Mouse (Mus musculus): ENCODE results near the gene Junb. TPM values are rescaled to one million over a fixed set of nuclear protein-coding genes. Genes with fewer than 3 reads are reported as not detected.

The Junb gene
- total RNA-seq, 2 experiments from 2014 or later, result 6.7 to 16.1 TPM

Other genes with a start within 250 kb of the Junb start
- 19.0 and 24.5 TPM in 2 replicates for gene Nfix, start 178.4 kb downstream of the Junb start, total RNA-seq (2015; ENCODE audit: low replicate concordance)
- gene Nfix, start 178.4 kb downstream of the Junb start, total RNA-seq (2017; ENCODE audit: low replicate concordance), result 7.9 and 14.1 TPM in 2 replicates
- 2.3 TPM in 1 of 2 replicates, not detected in the other for gene Dand5, start 155.9 kb downstream of the Junb start, total RNA-seq (2015; ENCODE audit: low replicate concordance)
- 2.3 and 3.9 TPM in 2 replicates for gene Dand5, start 155.9 kb downstream of the Junb start, total RNA-seq (2017; ENCODE audit: low replicate concordance)
- gene Gadd45gip1, start 147.2 kb downstream of the Junb start, total RNA-seq (2015; ENCODE audit: low replicate concordance), result 4.4 and 5.9 TPM in 2 replicates
- gene Gadd45gip1, start 147.2 kb downstream of the Junb start, total RNA-seq (2017; ENCODE audit: low replicate concordance), result 7.4 and 7.7 TPM in 2 replicates
- 379 and 406 TPM in 2 replicates for gene Rad23a, start 138.1 kb downstream of the Junb start, total RNA-seq (2015; ENCODE audit: low replicate concordance)
- gene Rad23a, start 138.1 kb downstream of the Junb start, total RNA-seq (2017; ENCODE audit: low replicate concordance), result 572 and 669 TPM in 2 replicates
- 255 and 289 TPM in 2 replicates for gene Calr, start 131.8 kb downstream of the Junb start, total RNA-seq (2015; ENCODE audit: low replicate concordance)
- 800 and 908 TPM in 2 replicates for gene Calr, start 131.8 kb downstream of the Junb start, total RNA-seq (2017; ENCODE audit: low replicate concordance)
- 6.0 and 9.6 TPM in 2 replicates for gene Farsa, start 121.7 kb downstream of the Junb start, total RNA-seq (2015; ENCODE audit: low replicate concordance)
- gene Farsa, start 121.7 kb downstream of the Junb start, total RNA-seq (2017; ENCODE audit: low replicate concordance), result 25.0 and 28.8 TPM in 2 replicates
- gene Syce2, start 106.6 kb downstream of the Junb start, total RNA-seq (2015; ENCODE audit: low replicate concordance), result 54.3 and 54.8 TPM in 2 replicates
- 10.6 and 24.4 TPM in 2 replicates for gene Syce2, start 106.6 kb downstream of the Junb start, total RNA-seq (2017; ENCODE audit: low replicate concordance)
- 7.9 and 14.6 TPM in 2 replicates for gene Gcdh, start 84.8 kb downstream of the Junb start, total RNA-seq (2015; ENCODE audit: low replicate concordance)
- gene Gcdh, start 84.8 kb downstream of the Junb start, total RNA-seq (2017; ENCODE audit: low replicate concordance), result 13.4 and 17.6 TPM in 2 replicates
- gene Klf1, start 76.8 kb downstream of the Junb start, total RNA-seq (2015; ENCODE audit: low replicate concordance), result 58.9 and 59.8 TPM in 2 replicates
- gene Klf1, start 76.8 kb downstream of the Junb start, total RNA-seq (2017; ENCODE audit: low replicate concordance), result 85.0 and 116 TPM in 2 replicates
- 31.9 and 44.9 TPM in 2 replicates for gene Dnase2a, start 70.2 kb downstream of the Junb start, total RNA-seq (2015; ENCODE audit: low replicate concordance)
- 85.2 and 99.8 TPM in 2 replicates for gene Dnase2a, start 70.2 kb downstream of the Junb start, total RNA-seq (2017; ENCODE audit: low replicate concordance)
- gene Mast1, start 41.4 kb downstream of the Junb start, total RNA-seq (2015; ENCODE audit: low replicate concordance), result not detected in 2 replicates
- 0.28 TPM in 1 of 2 replicates, not detected in the other for gene Mast1, start 41.4 kb downstream of the Junb start, total RNA-seq (2017; ENCODE audit: low replicate concordance)
- not detected in 2 replicates for gene Rtbdn, start 31.7 kb downstream of the Junb start, total RNA-seq (2015; ENCODE audit: low replicate concordance)
- gene Rtbdn, start 31.7 kb downstream of the Junb start, total RNA-seq (2017; ENCODE audit: low replicate concordance), result not detected in 2 replicates
- gene Gm49661, start 9.3 kb downstream of the Junb start, total RNA-seq (2015; ENCODE audit: low replicate concordance), result not detected in 2 replicates
- not detected in 2 replicates for gene Gm49661, start 9.3 kb downstream of the Junb start, total RNA-seq (2017; ENCODE audit: low replicate concordance)
- gene Prdx2, start 9.1 kb downstream of the Junb start, total RNA-seq (2015; ENCODE audit: low replicate concordance), result 1,192 and 1,430 TPM in 2 replicates
- gene Prdx2, start 9.1 kb downstream of the Junb start, total RNA-seq (2017; ENCODE audit: low replicate concordance), result 2,193 and 2,235 TPM in 2 replicates
- gene Rnaseh2a, start 9.0 kb downstream of the Junb start, total RNA-seq (2015; ENCODE audit: low replicate concordance), result 31.8 and 67.2 TPM in 2 replicates
- gene Rnaseh2a, start 9.0 kb downstream of the Junb start, total RNA-seq (2017; ENCODE audit: low replicate concordance), result 37.4 and 37.9 TPM in 2 replicates
- gene Hook2, start 11.9 kb upstream of the Junb start, total RNA-seq (2015; ENCODE audit: low replicate concordance), result 1.9 and 5.0 TPM in 2 replicates
- gene Hook2, start 11.9 kb upstream of the Junb start, total RNA-seq (2017; ENCODE audit: low replicate concordance), result 1.6 and 6.1 TPM in 2 replicates
- not detected in 2 replicates for gene Best2, start 35.8 kb upstream of the Junb start, total RNA-seq (2015; ENCODE audit: low replicate concordance)
- gene Best2, start 35.8 kb upstream of the Junb start, total RNA-seq (2017; ENCODE audit: low replicate concordance), result not detected in 2 replicates
- 20.8 and 24.2 TPM in 2 replicates for gene Asna1, start 46.6 kb upstream of the Junb start, total RNA-seq (2015; ENCODE audit: low replicate concordance)
- 13.5 and 26.3 TPM in 2 replicates for gene Asna1, start 46.6 kb upstream of the Junb start, total RNA-seq (2017; ENCODE audit: low replicate concordance)
- 32.1 and 45.4 TPM in 2 replicates for gene Trir, start 48.1 kb upstream of the Junb start, total RNA-seq (2015; ENCODE audit: low replicate concordance)
- gene Trir, start 48.1 kb upstream of the Junb start, total RNA-seq (2017; ENCODE audit: low replicate concordance), result 72.9 and 103 TPM in 2 replicates
- gene Tnpo2, start 58.2 kb upstream of the Junb start, total RNA-seq (2015; ENCODE audit: low replicate concordance), result 9.6 and 10.8 TPM in 2 replicates
- gene Tnpo2, start 58.2 kb upstream of the Junb start, total RNA-seq (2017; ENCODE audit: low replicate concordance), result 11.2 and 14.6 TPM in 2 replicates
- gene Fbxw9, start 81.3 kb upstream of the Junb start, total RNA-seq (2015; ENCODE audit: low replicate concordance), result 5.4 TPM in 1 of 2 replicates, not detected in the other
- 0.43 and 4.3 TPM in 2 replicates for gene Fbxw9, start 81.3 kb upstream of the Junb start, total RNA-seq (2017; ENCODE audit: low replicate concordance)
- gene Gm5741, start 89.3 kb upstream of the Junb start, total RNA-seq (2015; ENCODE audit: low replicate concordance), result not detected in 2 replicates
- not detected in 2 replicates for gene Gm5741, start 89.3 kb upstream of the Junb start, total RNA-seq (2017; ENCODE audit: low replicate concordance)
- 12.3 and 16.1 TPM in 2 replicates for gene Dhps, start 93.0 kb upstream of the Junb start, total RNA-seq (2015; ENCODE audit: low replicate concordance)
- 3.2 and 12.1 TPM in 2 replicates for gene Dhps, start 93.0 kb upstream of the Junb start, total RNA-seq (2017; ENCODE audit: low replicate concordance)
- gene Wdr83os, start 102.0 kb upstream of the Junb start, total RNA-seq (2015; ENCODE audit: low replicate concordance), result 26.1 and 31.3 TPM in 2 replicates
- gene Wdr83os, start 102.0 kb upstream of the Junb start, total RNA-seq (2017; ENCODE audit: low replicate concordance), result 4.3 and 11.3 TPM in 2 replicates
- 1.7 and 16.9 TPM in 2 replicates for gene Wdr83, start 102.6 kb upstream of the Junb start, total RNA-seq (2015; ENCODE audit: low replicate concordance)
- gene Wdr83, start 102.6 kb upstream of the Junb start, total RNA-seq (2017; ENCODE audit: low replicate concordance), result 4.9 and 6.3 TPM in 2 replicates
- 27.5 and 32.8 TPM in 2 replicates for gene Man2b1, start 104.6 kb upstream of the Junb start, total RNA-seq (2015; ENCODE audit: low replicate concordance)
- 17.8 and 18.6 TPM in 2 replicates for gene Man2b1, start 104.6 kb upstream of the Junb start, total RNA-seq (2017; ENCODE audit: low replicate concordance)
- gene Zfp791, start 144.4 kb upstream of the Junb start, total RNA-seq (2015; ENCODE audit: low replicate concordance), result not detected in 2 replicates
- gene Zfp791, start 144.4 kb upstream of the Junb start, total RNA-seq (2017; ENCODE audit: low replicate concordance), result not detected in 2 replicates
- gene Cks1brt, start 173.2 kb upstream of the Junb start, total RNA-seq (2015; ENCODE audit: low replicate concordance), result not detected in 2 replicates
- gene Cks1brt, start 173.2 kb upstream of the Junb start, total RNA-seq (2017; ENCODE audit: low replicate concordance), result not detected in 2 replicates
- gene Olfr371, start 247.3 kb upstream of the Junb start, total RNA-seq (2015; ENCODE audit: low replicate concordance), result not detected in 2 replicates
- gene Olfr371, start 247.3 kb upstream of the Junb start, total RNA-seq (2017; ENCODE audit: low replicate concordance), result not detected in 2 replicates

Data from erythroblast, adult 5-6 weeks (primary cell).